Mouse (Mus musculus): ENCODE results near the gene Zfp319.
"Not testable (repeated sequence)": the region's sequence is repeated elsewhere in the genome, so short reads cannot be mapped to it uniquely, and the experiment has no call there.

Zfp319 gene

DNA sequence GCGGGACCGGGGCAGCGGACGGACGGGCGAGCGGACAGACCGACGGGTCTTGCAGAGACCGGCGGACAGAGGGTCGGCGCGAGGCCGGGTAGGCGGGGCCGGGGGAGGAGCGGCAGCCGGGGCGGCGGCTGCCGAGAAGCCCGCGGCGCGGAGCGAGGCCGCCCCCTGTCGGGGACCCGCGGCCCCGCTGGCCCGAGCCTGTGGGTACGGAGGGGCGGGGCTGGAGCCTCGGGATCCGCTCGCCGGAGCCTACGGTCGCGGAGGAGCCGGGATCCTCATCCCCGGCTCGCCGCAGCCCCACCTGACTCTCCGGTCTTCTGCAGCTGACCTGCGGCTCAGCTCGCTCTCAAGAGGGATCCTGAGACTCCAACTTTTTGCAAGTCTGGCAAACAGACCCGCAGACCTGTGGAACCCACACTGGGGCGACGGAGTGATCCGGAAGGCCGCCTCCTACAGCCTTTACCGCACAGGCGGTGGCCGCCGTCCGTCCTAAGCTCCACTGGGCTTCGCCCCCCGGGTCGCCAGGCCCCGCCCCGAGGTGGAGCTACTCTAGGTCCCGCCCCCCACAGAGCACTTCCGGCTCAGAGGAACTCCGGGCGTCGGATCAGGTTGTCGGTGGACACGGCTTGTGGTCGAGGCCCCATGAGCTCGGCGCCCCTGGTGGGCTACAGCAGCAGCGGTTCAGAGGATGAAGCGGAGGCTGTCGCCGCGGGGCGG, at the start of gene Zfp319, which contains the start of gene Usb1:
TSS of gene Zfp319 (minus strand) at position 231 of the 717 bp plus-strand sequence.
TSS of gene Usb1 (plus strand) at position 565 of the 717 bp plus-strand sequence.
- in situ Hi-C loops (cut with MboI): loop anchor here (10.0 kb wide), 2 partner anchors 103 to 247 kb away; partner anchors contain the start of genes Cfap20 and Katnb1

DNA sequence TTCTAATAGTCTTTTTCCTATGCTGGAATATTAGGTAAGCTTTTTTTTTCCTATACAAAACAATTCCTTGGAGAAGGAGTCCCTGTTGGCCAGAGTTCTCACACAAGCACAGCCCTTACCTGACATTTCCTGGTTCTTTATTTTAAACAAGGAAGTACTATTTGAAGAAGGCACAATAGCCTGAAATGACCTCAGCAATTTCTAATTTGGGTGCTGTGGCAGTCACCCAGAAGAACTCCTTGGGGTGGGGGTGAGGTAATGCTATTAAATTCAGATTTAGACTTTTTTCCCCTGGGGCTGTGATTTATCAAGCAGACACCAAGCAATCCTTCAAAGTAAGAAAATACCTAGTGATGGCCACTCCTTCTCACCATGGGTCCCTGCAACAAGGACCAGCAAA, 49.2 kb upstream of the Zfp319 start:
- in situ Hi-C loops (cut with MboI): no loop called here

DNA sequence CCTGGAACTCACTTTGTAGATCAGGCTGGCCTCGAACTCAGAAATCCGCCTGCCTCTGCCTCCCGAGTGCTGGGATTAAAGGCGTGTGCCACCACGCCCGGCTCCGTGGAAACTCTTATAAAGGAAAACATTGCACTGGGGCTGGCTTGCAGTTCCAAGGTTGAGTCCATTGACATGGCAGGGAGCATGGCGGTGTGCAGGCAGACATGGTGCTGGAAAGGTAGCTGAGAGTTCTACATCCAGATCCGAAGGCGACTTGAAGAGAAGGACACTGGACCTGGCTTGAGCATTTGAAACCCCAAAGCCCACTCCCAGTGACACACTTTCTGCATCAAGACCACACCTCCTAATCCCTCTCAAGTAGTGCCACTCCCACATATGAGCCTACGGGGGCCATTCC, 47.2 kb upstream of the Zfp319 start:
- in situ Hi-C loops (cut with MboI): not testable (repeated sequence)

GRCm38 (mm10) chr8:95377863-95378291, 46.1 kb upstream of the Zfp319 start:
- in situ Hi-C loops (cut with MboI): no loop called here

- in situ Hi-C loops (cut with MboI): no loop called here
Observed at GRCm38 (mm10) chr8:95377101-95377500, 45.4 kb upstream of the Zfp319 start.

- in situ Hi-C loops (cut with MboI): no loop called here
Observed at GRCm38 (mm10) chr8:95376309-95376999, 44.7 kb upstream of the Zfp319 start.

GRCm38 (mm10) chr8:95375374-95375930, 43.7 kb upstream of the Zfp319 start:
- in situ Hi-C loops (cut with MboI): no loop called here

DNA sequence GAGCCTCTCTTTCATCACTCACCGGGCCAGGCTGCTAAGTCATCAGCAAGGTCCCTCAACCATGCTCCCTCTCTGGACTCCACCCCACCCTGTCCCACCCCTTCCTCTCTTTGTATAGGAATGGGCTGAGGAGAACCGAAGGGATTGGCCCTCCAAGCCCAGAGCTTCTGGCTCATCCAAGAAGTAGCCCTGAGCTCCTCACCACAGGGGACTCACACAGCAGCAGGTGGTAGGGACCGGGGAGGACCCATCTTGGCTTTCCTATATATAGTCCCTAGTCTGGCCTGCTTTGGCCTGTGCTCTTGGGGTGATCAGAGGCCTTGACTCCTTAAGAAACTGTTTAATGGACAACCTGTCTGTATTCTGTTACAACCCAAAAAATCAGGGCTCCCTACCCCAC, 42.7 kb upstream of the Zfp319 start:
- in situ Hi-C loops (cut with MboI): no loop called here

GRCm38 (mm10) chr8:95373389-95374002, 41.7 kb upstream of the Zfp319 start:
- in situ Hi-C loops (cut with MboI): no loop called here

DNA sequence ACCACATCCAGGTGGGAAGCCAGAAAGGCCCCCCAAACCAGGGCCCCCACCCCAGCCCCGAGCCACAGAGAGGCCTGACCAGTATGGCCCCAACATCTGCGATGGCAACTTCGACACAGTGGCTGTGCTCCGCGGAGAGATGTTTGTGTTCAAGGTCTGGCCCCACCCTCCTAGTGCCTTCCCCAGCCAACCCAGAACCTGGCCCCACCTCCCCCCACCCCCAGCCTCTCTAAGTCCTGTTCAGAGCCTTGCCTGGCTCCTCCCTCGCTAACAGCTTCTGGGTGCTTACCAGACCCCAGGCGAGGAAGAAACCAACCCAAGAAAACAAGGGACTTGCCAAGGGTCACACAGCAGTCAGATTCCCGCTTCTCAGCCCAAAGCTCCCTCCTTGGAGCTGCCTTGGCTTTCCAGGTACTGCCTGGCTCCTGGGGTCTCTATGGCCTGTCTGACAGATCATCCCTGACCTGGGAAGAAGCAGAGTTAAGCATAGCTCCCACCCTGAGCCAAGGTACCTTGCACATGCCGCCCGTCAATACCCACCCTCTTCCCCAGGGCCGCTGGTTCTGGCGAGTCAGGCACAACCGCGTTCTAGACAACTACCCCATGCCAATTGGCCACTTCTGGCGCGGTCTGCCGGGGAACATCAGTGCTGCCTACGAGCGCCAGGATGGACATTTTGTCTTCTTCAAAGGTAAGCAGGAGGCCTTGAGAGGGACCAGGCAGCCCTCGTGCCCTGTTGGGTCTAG, 38.0 kb upstream of the Zfp319 start:
- in situ Hi-C loops (cut with MboI): no loop called here

DNA sequence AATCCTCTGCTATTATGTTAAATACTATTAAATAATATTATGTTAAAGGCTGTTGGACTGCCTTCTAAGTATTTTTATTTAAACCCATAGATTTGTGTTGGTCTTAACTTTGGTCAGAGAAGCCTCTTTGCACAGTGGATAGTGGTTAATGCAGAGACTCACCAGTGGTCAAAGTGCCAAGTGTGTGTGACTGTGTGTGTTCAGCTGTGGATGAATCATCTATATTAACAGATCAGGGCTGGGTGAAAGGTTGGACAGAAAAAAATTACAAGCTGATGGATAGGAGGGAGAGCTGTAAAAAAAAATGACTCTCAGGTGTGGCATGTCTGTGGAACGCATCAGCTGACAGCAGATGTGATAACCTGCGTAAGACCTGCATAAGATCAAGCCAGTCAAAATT, 32.1 kb upstream of the Zfp319 start:
- in situ Hi-C loops (cut with MboI): no loop called here

DNA sequence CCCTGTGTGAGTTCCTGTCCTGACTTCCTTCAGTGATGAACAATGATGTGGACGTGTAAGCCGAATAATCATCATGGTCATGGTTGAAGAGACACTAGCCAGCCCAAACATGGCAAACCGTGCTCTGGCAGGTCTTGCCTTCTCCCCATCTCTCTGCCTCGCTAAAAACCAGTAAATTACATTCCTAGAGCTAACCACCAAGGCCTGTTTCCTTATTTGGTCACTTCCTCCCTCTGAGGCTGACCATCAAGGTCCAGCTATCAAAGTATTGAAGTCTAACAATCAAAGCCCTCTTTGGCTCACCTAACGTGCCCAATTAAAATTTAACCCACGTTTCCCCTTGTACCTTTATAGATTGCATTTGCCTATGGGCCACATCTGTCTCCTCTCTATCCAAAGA, 30.5 kb upstream of the Zfp319 start:
- in situ Hi-C loops (cut with MboI): no loop called here

DNA sequence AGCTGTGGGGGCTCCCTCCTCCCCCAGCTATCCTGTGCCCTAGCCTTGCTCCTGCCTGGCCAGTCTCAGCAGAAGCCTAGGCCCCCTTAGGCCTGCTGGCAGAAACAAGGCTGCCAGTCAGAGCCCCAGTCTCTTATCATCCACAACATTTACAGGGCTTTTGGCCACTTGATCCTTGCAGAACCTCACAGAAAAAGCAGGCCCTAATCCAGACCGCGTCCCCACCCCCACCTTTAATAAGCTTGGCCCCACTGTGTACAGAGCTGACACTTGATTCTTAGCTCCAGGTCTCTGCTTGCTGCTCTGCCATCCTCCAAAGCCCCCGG, 29.2 kb upstream of the Zfp319 start:
- in situ Hi-C loops (cut with MboI): no loop called here

GRCm38 (mm10) chr8:95360181-95361015, 28.6 kb upstream of the Zfp319 start:
- in situ Hi-C loops (cut with MboI): no loop called here

- in situ Hi-C loops (cut with MboI): no loop called here
Observed at GRCm38 (mm10) chr8:95358550-95359411, 27.0 kb upstream of the Zfp319 start.

DNA sequence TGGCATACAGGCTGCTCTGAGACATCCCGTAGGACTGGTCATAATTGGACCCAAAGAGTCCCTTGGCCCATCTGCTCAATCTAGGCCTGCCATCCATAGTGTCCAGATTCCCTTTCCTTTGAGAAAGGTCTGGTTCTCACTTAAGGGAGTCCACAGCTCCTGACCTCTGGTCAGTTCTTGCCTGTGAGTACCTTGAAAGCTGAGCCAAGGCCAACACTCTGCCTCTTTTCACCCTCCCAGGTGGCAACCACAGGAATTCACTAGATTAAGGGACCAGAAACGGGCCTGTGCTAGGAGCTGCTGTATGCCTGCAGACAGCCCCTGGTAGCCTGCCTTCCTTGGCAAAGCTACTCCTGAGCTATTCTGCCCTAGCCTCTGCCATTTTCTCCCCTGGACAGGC, 22.9 kb upstream of the Zfp319 start:
- in situ Hi-C loops (cut with MboI): no loop called here

DNA sequence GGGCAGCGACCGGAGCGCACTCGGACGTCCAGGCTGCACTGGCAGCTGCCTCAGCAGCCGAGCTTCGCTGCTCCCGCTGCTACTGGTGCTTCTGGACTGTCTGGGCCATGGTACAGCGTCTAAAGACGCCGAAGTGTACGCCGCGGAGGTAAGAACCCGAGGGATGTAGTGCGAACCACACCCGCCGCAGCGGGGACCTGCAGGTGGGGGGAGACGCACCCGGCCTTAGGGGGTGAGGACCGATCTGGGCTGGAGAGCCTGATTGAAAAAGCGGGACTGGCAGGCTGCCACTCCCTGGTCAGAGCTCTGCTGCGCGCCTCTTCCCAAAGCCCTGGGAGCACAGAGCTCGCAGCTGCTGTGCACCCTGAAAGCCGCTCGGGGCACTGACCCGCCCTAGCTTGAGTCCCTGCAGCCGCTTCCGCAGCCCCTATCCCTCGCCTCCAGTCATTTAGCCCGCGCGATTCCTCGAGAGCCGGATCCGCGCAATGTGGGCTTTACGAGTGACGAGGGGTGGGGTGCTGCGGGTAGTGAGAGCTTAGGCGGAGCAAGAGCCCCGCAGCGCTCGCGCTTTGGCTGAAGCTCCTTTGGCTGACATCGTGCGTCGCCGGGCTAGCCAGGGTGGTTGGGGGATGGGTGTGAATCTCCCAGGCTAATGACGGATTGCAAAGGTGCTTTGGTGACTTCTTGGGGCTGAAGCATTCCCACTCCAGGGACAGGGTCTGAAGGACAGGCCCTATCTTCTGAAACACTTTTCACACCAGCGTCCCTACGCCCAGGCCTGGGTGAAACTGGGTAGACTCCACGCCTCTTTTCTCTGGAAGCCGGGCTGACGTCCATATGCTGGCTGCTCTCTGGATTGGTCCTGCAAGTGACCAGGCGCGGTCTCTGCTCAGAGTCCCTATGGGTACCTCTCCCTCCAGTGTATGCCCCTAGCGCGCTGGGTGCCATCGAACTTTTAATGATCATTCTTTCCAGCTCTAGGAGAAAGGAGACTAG, 21.4 kb upstream of the Zfp319 start:
- in situ Hi-C loops (cut with MboI): no loop called here

GRCm38 (mm10) chr8:95352151-95352870, 20.6 kb upstream of the Zfp319 start, which contains the start of gene Mmp15:
Gene Mmp15, plus strand, starts transcription at chr8:95352268.
- in situ Hi-C loops (cut with MboI): no loop called here

Measured in mature B cell (primary cell).